Mouse (Mus musculus) 3134 (cell line): ENCODE results near the gene Ldlrap1.
A peak's percentile ranks its signal among the peaks of the same experiment; 100 is the strongest.

Source experiments
- DNase-seq: peaks from one replicate; pipeline ENCODE4 v3.0.0-alpha.2; 2011; ENCODE audit warnings: low spot score; ENCODE audit not compliant: insufficient read length; ENCODE audit errors: extremely low read depth

Ldlrap1 gene

DNA sequence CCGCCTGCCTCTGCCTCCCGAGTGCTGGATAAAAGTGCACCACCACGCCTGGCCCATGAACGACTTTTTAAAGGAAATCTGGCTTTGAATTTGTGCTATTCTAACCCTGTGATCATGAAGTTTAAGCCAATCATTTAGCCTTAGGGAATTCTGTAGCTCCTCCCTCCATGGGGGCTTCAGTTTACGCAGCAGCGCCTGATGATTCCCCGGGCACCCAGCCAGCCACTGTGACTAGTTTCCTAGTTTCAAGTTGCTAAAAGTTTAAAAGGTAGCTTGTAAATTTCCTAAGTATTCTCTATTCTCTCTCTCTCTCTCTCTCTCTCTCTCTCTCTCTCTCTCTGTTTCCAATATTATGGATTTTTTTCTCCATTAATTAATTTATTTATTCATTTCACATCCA lies 8.4 kb upstream of the Ldlrap1 start:
- no peak for DNase-seq

- DNase-seq = no peak
Observed at GRCm38 (mm10) chr4:134775234-134775944, 7.6 kb upstream of the Ldlrap1 start.

DNA sequence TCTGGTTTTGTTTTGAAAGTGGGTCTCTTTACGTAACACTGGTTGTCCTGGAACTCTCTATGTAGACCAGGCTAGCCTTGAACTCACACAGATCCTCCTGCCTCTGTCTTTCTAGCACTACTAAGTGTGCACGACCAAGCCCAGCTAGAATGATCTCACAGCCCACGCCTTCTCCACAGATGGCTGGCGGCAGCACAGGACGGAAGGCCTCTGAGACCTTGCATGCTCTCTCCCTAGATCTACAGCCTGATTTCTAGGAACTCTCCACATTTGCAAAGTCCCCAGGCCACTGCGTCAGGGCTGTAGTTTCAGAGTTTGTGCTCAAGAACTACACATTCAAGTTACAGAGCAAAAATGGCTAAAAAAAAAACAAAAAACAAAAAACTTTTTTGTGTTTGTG lies 6.3 kb upstream of the Ldlrap1 start:
- no peak for DNase-seq

- no peak for DNase-seq
Observed at GRCm38 (mm10) chr4:134772805-134773674, 5.2 kb upstream of the Ldlrap1 start.

GRCm38 (mm10) chr4:134769891-134770290 lies 2.1 kb upstream of the Ldlrap1 start:
- no peak for DNase-seq

DNA sequence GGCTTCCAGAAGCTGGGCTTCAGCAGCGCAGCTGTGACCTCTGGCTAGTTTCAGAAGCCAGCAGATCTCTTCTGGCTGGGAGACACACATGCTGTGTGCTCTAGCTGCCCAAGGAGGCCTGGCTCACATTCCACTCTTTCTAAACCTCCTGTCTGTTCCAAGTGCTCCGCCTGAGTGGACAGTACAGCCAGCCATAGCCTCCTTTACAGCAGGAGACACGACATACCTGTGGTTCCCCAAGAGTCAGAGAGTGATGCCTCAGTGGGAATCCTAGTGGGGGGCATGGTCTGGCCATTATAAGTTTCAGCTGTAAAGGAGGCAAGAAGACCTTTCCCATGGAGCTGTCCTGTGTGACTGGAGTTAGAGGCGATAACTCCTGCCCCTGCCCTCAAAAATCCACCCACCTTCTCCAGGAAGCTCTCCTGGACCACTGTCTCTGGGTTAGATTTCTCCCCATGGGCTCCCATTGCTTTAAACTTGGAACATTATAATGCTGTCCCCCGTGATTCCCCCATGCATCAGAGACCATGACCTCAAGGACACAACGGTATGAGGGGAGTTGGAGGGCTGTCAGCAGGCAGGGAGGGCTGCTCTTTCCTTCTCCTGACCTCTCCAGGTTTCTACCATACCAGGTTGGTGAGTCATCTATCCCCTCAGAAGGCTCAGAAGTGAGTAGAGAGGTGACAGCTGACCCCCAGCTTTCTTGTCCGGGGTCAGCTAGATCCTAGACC lies 1.4 kb upstream of the Ldlrap1 start:
- DNase-seq = no peak

- no peak for DNase-seq
Observed at GRCm38 (mm10) chr4:134768226-134768888, 533 bp upstream of the Ldlrap1 start.

GRCm38 (mm10) chr4:134766904-134767425 lies 859 bp downstream of the Ldlrap1 start:
- DNase-seq = peak; percentile 67

DNA sequence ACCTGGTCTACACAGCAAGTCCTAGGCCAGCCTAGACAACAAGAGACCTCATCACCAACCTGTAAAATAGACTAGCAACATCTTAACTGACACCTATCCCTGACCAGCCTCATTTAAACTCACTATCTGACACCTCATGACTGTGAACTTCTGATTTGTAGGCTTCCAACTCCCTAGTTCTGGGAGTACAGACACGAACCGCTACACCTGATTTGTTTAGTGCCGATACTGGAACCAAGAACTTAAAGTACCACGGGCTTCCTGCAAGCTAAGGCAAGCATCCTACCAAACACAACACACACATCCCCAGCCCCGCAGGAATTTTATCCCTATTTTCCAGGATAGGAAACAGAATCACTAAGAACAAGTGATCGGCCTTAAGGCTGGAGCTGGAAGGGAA lies 1.5 kb downstream of the Ldlrap1 start:
- no peak for DNase-seq

DNA sequence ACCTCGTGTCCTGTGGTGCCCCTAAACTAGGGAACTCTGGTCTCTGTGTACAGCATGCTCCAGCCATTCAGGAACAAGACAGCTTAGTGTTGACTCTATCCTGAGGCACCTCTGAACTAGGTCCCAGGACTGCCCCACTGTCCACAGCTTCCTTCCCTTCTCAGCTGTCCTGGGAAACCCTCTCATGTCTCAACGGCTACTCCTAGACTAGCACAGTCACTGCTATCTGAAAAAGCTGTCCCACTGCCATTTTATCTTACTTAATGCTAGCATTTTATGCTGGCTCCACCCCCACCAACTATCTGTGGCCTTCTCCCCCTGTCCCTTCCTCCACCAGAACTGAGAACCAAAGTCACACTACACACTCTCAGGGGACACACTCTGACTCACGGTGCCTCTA lies 3.5 kb downstream of the Ldlrap1 start:
- no peak for DNase-seq

DNA sequence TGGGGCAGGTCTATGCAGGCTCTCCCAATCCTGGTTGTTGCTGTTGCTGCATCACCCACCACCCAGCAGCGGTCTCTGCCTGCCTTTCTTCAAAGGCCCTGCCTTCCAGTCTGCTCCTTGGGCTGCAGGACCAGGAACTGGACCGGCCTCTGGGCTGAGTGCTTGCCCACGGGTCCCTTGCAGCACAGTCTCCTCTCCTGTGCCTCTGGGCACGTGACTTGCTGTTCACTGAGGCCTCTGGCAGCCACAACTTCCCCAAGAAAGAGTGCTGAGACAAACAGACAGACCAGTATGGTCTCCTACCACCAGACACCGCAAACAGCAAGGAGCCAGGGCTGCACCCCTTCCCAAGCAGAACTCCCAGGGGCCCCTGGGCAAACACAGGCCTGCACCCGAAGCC lies 5.5 kb downstream of the Ldlrap1 start:
- DNase-seq = no peak

DNA sequence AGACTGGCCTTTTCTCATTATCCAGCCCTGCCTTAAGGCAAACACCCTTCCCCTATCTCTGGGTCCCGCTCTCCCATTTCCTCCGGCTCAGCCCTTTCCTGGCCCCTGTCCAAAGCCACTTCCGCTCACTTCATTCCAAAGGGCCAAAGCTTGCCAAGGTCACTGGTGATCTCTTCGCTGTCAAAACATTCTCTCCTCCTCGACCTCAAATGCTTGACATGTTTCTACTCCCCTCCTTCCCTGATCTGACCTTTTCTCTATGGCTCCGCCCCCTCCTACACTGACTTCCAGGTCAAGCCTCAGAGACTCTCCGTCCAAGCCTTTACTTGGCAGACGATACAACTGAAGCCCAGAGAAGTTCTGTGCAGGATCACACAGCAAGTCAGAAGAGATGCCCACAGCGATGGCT lies 7.0 kb downstream of the Ldlrap1 start:
- peak; percentile 67 for DNase-seq

DNA sequence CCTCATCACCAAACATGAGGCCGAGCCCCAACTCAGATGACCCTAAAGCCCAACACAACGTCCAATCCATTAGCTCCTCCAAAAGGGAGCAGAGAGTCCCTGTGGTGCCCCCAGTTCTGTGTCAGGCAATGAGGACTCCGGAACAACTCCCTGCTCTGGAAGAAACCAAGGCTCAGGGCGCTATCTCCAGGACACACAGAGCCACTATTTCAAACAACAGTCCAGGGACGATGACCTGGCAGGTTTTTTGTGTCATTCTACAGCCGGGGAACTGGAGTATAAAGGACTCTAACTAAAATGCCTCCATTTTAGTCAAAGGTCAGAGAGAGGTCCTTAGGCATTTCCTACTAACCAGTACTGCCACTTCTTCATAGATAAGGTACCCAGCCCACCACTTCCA lies 7.5 kb downstream of the Ldlrap1 start:
- no peak for DNase-seq

DNA sequence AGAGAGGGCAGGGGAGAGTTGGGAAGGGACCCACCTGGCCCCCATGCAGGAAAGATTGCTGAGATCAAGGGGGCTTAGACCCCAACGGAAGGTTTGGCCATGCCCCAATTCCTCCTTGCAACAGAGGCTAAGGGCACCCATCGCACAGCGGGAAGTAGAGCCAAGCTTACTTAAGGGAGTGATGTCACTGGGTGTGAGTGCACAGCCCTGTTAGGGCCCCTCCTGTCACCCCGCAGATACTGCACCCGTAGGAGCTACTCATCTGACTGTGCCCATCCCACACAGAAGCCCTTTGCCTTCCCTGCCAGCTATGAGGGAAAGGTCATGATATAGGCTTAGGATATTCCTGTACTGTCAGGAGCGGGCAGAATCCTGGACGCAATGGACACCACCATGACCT lies 8.3 kb downstream of the Ldlrap1 start:
- DNase-seq = no peak

- DNase-seq = no peak
Observed at GRCm38 (mm10) chr4:134758922-134759321, 8.9 kb downstream of the Ldlrap1 start.

GRCm38 (mm10) chr4:134758367-134758766 lies 9.5 kb downstream of the Ldlrap1 start:
- DNase-seq = peak; percentile 57

DNA sequence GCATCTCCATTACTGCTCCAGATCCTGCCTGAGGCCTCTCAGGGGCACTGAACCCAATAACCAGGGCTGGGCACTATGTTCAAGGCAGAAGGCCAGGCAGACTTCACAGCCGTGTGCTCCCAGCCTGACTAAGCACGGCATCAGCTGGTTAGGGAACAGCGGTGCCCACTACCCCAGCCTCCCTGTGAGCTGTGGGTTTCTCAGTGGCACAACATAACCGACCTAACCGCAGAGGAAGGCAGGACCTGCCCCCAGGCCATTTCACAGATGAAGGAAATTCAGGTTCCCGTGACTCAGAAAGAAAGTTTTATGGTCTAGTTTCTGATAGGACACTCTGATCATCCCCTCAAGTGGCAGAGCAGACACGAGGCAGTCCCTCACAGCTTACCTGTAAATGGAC lies 10.9 kb downstream of the Ldlrap1 start:
- peak; percentile 53 for DNase-seq

GRCm38 (mm10) chr4:134754941-134755340 lies 12.9 kb downstream of the Ldlrap1 start:
- DNase-seq = no peak

- no peak for DNase-seq
Observed at GRCm38 (mm10) chr4:134754371-134754770, 13.5 kb downstream of the Ldlrap1 start.

- no peak for DNase-seq
Observed at GRCm38 (mm10) chr4:134753516-134754261, 14.1 kb downstream of the Ldlrap1 start.
